Mouse (Mus musculus) brain, adult 2 months (tissue): ENCODE measurements around the gene Clip2.
A peak's percentile ranks its signal among the peaks of the same experiment; 100 is the strongest.
"Not testable (repeated sequence)": the region's sequence is repeated elsewhere in the genome, so short reads cannot be mapped to it uniquely, and the experiment has no call there.

Experiments used
- DNase-seq: peaks from one replicate; pipeline ENCODE4 v3.0.0; 2011; ENCODE audit warnings: low read depth, low spot score

Clip2 gene

GRCm38 (mm10) chr5:134490465-134490864 is 61.8 kb downstream of the Clip2 start:
- no peak for DNase-seq

GRCm38 (mm10) chr5:134489583-134489982 is 62.7 kb downstream of the Clip2 start:
- DNase-seq: peak; percentile 60

DNA sequence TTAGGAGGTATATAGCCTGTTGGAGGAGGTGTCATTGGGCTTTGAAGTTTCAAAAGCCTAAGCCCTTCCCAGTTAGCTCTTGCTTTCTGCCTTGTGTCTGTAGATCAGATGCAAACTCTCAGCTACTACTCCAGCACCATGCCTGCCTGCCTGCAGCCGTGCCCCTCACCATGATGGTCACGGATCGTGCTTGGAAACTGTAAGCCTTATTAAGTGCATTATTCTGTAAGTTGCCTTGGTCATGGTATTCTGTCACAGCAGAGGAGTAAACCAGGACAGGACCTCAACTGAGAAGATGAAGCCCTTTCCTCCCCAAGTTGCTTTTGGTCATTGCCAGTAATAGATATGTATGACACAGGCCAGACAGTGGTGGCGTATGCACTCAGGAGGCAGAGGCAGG is 63.6 kb downstream of the Clip2 start:
- DNase-seq: no peak

DNA sequence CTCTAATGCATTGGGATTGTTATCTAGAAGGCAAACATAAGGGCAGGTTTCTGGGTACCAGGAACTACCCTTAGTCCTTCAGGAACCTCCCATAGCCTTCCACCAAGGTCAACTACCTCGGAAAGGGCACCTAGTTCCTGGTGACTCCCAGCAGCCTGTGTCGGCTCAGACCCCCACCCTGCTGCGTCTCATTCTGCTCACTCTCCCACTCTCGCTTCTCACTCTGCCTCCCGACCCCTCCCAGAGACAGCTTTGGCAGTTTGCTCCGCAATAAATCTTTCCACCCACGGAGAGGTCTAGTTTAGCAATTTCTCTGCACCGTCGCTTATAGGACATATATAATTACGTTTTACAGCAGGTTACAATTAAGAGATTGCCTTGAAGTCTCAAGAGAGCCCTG is 64.2 kb downstream of the Clip2 start:
- peak; percentile 57 for DNase-seq

- DNase-seq: peak; percentile 90
Measured at GRCm38 (mm10) chr5:134485900-134486665, 66.2 kb downstream of the Clip2 start.

GRCm38 (mm10) chr5:134485183-134485730 is 67.0 kb downstream of the Clip2 start:
- no peak for DNase-seq

DNA sequence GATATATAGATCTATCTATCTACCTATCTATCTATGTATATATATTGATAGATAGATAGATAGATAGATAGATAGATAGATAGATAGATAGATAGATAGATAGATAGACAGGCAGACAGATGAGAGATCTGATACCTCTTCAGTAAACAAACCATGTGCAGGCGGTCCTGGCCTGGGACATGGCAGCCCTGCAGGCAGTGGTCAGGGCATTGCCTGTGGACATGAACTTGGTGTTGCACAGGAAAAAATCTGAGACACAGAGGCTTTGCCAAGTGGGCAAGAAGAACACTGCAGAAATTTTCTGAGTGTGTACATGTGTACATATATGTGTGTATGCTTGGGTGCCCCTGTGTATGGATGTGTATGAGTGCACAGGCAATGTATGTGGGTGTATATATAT is 68.9 kb downstream of the Clip2 start:
- no peak for DNase-seq

- no peak for DNase-seq
Measured at GRCm38 (mm10) chr5:134482331-134482730, 69.9 kb downstream of the Clip2 start.

DNA sequence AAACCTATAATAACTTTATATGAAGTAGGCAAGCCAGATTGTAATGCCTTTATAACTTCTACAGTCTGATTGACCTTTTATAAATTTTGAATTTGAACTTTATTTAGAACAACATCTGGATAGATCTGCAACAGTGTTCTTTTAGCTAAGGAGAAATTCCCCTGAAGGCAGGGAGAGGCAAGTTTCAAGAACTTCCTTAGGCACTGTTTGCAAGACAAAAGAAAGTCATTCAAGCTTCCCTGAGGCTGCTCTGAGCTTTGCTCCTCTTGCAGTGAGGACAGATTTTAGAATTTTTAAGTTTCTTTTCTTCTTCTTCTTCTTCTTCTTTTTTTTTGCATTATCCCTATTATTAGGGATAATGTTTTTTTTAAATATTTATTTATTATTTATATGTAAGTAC is 73.3 kb downstream of the Clip2 start:
- DNase-seq: not testable (repeated sequence)

DNA sequence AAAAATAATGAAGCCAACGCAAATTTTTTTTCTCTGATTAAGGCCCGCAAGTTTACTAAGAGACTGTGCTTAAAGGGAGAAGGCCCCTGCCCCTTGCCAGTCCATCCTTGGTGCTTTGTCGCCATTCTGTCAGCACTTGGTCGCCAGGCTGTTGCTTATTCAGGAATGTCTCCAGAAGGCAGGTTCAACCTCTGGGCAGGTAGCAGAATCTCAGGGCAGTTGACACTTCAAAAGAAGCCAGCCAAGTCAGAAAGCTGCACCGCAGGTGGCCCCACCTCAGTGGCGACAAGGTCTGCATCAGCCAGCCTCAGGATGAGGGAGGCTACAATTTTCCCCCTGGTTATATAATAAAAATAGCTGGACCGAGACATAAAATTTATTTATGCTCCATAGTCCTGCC is 76.5 kb downstream of the Clip2 start:
- DNase-seq: not testable (repeated sequence)

DNA sequence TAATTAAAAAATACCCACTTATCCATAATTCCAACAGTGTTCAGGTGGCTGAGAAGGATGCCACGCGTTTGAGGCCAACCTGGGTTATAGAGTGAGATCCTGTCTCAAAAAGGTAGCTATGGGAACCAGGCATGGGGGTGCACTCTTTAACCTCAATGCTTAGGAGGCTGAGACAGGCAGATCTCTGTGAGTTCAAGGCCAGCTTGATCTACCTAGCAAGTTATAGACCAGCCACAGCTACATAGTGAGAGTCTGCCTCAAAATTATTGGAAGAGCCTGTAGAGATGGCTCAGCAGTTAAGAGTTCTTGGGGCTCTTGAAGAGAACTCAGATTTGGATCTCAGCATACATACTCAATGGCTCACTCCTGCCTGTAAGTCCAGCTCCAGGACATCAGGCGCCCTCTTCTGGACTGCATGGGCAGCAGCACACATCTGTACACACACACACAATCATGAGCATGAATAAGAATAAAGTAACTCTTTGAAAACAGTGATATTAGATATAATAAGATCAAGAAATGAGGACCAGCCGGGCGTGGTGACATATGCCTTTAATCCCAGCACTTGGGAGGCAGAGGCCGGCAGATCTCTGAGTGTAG is 77.1 kb downstream of the Clip2 start:
- no peak for DNase-seq

- DNase-seq: peak; percentile 54
Measured at GRCm38 (mm10) chr5:134473902-134474301, 78.3 kb downstream of the Clip2 start.

- no peak for DNase-seq
Measured at GRCm38 (mm10) chr5:134470538-134471169, 81.6 kb downstream of the Clip2 start.

- no peak for DNase-seq
Measured at GRCm38 (mm10) chr5:134469559-134470150, 82.6 kb downstream of the Clip2 start.

DNA sequence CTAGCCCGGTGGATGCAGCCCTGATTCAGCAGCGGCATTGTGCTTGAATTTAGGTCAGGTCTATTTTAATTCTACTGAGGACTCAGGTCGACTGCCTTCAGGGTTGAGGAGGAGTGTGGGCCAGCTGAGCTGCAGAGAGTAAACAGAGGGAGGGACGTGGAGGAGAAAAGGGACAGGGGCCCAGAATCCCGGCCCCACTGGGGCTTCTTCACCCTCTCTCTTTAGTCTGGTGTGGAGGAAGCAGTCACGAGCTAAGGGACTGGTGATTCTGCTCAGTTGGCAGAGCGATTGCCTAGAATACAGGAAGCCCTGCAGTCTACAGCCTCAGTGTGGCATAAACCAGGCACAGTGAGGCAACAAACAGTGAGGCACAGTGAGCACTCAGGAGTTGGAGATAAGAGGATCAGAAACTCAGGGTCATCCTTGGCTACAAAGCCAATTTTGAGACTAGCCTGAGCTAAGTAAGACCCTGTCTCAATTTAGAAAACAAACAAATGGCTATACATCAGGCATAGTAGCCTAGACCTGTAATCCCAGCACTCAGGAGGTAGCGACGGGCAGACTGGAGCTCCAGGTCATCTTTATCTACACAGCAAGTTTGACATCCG is 84.0 kb downstream of the Clip2 start:
- peak; percentile 76 for DNase-seq

DNA sequence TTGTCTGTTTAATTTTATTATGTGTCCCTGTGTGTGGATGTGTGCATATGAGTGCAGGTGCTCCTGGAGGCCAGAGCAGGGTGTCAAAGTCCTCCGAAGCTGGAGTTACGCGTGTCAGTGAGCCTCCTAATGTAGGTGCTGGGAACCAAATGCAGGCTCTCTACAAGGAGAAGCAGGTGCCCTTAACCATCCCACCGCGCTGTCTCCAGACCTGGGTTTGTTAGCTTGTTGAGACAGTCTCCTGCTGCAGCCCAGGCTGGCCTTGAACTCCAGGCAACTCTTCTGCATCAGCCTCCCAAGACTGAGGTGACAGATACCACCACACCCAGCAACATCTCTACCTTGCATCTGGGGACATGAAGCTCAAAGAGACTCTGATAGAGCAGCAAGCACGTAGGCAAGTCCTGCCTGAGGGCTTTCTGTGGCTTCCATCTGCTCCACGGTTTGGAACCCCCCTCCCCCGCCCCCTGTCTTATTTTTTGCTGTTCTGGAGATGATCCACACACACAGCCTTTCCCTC is 85.1 kb downstream of the Clip2 start:
- DNase-seq: peak; percentile 41

GRCm38 (mm10) chr5:134466296-134467029 is 85.8 kb downstream of the Clip2 start:
- peak; percentile 76 for DNase-seq

- DNase-seq: no peak
Measured at GRCm38 (mm10) chr5:134465197-134465596, 87.0 kb downstream of the Clip2 start.

- DNase-seq: no peak
Measured at GRCm38 (mm10) chr5:134464225-134464624, 88.0 kb downstream of the Clip2 start.

DNA sequence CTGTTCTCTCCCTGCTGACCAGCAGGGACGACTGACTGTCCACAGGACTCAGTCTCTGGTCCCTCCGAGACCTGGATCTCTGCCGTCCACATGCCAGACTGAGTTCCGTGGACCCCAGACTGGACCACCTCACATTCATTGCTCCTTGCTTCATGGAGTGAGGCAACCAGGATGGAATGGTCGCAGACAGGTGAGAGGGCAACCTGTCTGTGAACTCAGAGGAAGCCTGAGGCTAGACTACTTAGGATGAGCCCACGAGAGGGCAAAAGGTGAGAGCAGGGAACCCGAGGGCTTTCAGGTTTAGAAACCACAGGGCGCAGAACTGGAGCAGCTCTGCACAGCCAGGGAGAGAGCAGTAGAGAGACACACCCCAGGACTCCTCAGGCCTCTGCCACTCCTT is 89.5 kb downstream of the Clip2 start:
- no peak for DNase-seq

DNA sequence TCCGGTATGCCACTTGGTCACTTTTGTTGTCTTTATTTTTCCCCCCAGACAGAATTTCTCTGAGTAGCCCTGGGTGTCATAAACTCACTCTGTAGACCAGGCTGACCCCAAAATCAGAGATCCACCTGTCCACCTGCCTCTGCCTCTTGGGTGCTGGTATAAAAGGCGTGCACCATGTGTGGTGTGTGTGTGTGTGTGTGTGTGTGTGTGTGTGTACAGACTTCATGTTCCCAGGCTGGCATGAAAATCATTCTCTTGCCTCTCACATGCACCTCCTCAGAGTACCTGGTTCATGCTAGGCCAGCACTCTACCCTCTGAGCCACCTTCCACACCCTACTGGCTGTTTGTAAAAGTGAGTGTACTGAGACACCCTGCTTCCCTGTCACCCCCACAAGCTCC is 89.9 kb downstream of the Clip2 start:
- no peak for DNase-seq
